Mouse (Mus musculus) CD4-positive helper T cell, adult 2 months (primary cell): ENCODE data around the gene Aarsd1.
"Not testable (repeated sequence)": the region's sequence is repeated elsewhere in the genome, so short reads cannot be mapped to it uniquely, and the experiment has no call there.

Experiments used
- DNase-seq: peaks from one replicate; pipeline ENCODE4 v3.0.0-alpha.2; 2012; ENCODE audit warnings: low read depth, missing footprints, low spot score

The Aarsd1 gene

DNA sequence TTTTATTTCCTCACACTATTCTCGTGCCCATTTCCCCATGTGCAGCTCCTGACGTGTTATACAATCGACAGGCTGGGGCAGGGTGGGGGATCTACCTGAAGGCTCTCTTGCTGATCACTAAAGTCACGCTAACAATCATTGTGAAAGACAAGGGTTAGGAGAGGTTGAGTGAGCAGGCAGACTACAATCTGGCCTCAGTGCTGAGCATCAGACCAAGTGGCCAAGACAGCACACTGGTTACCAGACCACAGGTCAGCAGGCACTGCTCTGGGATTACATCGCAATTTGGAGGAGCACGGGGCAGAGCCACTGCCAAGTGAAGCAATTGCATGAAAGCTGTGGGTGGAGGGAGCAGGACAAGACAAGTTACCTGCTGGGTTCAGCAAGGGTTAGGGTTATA is 38.5 kb downstream of the Aarsd1 start:
- DNase-seq = no peak

DNA sequence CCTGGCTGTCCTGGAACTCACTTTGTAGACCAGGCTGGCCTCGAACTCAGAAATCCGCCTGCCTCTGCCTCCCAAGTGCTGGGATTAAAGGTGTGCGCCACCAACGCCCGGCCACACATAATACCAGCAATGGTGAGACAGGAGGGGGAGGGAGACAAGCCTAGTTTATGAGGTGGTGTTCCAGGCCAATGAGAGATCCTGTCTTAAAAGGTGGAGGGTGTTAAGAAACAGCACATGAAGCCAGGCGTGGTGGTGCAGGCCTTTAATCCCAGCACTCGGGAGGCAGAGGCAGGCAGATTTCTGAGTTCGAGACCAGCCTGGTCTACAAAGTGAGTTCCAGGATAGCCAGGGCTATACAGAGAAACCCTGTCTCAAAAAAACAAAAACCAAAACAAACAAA is 39.2 kb downstream of the Aarsd1 start:
- not testable (repeated sequence) for DNase-seq

DNA sequence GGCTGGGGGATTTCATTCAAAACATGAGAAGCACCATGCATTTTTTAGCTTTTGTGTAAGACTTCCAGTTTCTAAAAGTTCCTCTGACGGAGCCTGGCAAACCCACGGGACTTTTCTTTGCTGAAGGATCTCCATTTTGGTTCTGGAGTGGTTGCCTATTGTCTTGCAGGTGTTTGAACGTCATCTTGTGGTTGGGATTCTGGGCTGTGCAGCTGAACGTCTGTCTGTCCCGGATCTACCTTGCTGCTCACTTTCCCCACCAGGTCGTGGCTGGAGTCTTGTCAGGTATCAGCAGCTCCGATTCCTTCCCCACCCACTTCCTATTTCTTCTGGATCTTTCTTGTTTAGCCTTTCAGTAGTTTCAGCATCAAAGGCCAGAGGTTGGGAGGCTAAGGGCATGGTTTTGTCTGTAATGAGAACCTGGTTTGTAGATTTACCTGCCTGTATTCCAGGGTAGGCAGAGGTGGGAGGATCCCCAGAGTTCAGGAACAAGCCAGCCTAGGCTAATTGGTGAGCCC is 42.9 kb downstream of the Aarsd1 start:
- no peak for DNase-seq

DNA sequence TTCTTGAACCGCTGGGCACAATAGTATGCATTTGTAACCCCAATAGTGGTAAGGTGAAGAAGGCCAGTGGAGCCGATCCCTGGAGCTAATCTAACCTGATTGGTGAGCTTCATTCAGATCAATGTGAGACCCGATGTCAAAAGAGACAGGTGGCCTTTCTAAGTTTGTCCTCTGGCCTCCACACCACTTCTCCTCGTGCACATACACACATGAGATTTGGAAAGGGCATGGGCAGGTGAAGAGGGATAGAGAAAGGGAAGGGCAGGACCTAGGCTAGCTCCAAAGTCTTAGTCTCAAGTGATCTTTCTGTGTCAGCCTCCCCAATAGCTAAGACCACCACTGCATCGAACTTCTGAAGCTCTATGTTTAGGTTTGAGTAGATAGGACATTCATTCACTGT is 47.3 kb downstream of the Aarsd1 start:
- no peak for DNase-seq

DNA sequence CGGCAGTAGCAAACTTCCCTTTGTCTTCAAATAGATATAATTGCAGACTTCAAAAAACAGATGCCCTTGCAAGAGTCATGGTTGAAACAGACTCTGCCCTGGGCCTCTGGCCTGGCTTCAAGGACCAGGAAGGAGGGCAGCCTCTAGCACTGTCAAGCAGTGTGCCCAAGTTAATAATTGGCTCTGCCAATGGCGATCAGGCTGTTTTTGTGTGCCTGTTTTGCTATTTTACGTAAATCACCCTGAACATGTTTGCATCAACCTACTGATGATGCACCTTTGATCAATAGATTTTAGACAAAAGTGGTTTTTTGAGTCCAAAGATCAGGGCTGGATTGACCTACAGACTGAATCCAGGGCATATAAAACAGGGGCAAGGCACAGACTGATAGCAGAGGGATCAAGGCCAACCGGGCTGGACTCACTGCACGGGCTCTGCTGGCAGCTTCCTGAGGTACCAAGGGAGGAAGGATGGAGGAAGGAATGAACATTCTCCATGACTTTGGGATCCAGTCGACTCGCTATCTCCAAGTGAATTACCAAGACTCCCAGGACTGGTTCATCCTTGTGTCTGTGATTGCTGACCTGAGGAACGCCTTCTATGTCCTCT is 50.0 kb downstream of the Aarsd1 start, which contains the start of gene G6pc:
TSS of gene G6pc (plus strand) at position 236 of the 610 bp plus-strand sequence.
- DNase-seq = no peak

DNA sequence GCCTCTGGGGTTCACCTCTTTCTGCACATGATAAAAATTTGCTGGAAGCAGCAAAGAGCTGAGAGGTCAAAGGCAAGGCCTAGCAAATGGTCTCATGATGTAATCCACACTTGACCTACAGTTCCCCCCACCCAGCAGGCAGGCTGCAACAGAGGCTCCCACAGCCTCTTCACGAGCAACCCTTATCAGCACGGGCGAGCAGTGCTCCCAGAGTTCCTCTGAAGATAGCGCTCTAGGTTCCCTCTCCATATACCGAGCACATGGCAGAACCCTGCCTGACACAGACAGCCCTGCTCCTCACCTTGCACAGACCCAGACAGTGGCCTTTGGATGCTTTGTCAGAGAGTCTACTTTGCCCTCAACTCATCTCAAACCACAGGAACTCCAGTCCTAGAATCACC is 52.9 kb downstream of the Aarsd1 start:
- no peak for DNase-seq

DNA sequence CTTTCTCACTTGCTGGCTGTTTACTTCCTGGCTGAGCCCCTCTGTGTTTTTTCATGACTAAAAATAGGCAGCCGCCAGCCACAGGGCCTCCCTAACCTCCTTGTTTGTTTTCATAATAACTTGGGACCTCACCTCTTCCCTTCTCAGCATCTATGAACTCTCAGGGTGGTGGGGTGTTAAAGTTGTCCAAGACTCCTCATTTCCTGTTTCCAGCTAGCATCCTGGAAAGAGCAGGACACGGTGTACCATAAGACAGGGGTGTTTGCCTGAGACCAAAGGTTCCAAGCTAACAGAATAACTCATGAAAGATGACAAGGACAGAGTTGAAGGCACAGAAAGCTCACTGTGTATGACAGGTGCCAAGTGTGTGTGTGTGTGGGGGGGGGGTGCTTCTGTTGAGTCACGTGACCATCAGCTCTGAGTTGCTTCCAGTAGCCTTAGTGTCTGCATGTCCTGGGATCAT is 56.7 kb downstream of the Aarsd1 start:
- no peak for DNase-seq

DNA sequence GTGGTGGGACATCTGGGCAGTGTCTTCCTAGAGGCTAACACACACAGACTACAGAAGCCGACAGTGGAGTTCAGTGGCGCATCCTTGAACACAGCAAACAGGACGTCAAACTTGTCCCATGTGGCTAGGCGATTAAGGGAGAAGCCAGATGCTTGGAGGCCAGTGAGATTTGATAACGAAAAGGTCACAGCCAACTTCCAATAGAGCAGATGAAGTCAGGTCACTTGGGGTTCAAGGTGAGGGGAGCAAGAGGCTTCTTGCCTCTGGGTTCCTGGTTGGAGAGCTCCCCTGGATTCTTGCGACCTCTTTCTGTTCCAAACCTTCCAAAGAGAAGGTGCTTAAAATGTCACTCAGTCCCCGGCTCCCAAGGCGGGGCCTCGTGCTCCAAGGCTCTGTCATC is 57.6 kb downstream of the Aarsd1 start:
- DNase-seq = no peak

DNA sequence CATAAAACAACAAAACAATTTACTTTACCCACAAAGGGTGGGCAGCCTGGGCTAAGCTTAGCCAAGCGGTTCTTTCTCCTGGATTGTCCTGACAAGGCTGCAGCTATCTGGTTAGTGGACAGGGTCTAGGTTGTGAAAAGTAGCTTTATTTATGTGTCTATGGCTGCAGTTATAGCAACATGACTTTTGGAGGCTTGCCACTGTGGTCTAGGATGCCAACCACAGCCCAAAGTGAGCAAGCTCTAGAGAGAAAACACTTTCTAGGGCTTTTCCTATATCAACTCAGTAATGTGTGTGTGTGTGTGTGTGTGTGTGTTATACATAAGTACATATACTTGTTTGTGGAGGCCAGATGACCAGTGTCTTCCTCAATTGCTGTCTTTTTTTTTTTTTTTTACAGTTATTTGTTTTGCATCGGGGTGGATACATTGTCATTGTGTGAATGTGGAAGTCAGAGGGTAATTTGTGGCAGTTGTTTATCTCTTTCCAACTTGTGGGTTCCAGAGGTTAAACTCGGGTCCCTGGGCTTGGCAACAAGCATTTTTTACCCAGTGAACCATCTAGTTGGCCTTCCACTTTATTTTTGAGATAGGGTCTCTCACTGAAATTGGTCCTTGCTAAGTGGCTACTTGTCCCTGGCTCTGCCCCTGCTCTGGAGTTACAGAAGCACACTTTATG is 59.8 kb downstream of the Aarsd1 start:
- no peak for DNase-seq
